Mouse (Mus musculus) c-Kit-positive CD71-positive TER-119-positive erythroid progenitor cells, embryonic 14.5 days (primary cell): ENCODE results near the gene Fbxw8.

Experiments
- DNase-seq: peaks from one replicate; pipeline ENCODE4 v3.0.0-alpha.2; 2013; ENCODE audit warnings: low spot score

Gene Fbxw8

GRCm38 (mm10) chr5:118019905-118020304 is 135.4 kb downstream of the Fbxw8 start:
- no peak for DNase-seq

- no peak for DNase-seq
Observed at GRCm38 (mm10) chr5:118017527-118017926, 137.7 kb downstream of the Fbxw8 start.

- no peak for DNase-seq
Observed at GRCm38 (mm10) chr5:118015669-118016068, 139.6 kb downstream of the Fbxw8 start.

GRCm38 (mm10) chr5:118015028-118015427 is 140.2 kb downstream of the Fbxw8 start:
- no peak for DNase-seq
